Mouse (Mus musculus) adrenal gland (tissue): ENCODE data around the gene Vmn1r112.
"Not testable (repeated sequence)": the region's sequence is repeated elsewhere in the genome, so short reads cannot be mapped to it uniquely, and the experiment has no call there.

Source experiments
- intact Hi-C: fragments of 180-260 bp; cut with DNase I; formaldehyde crosslinking; loops from one replicate; pipeline ENCODE4 v1.15.1; 2025
- long read RNA-seq, 2 experiments: library from polyadenylated mRNA; unstranded; transcript quantifications; one replicate each; pipeline ENCODE4 v2.0.0; 2020; ENCODE audit warnings: borderline replicate concordance in 1 of 2; ENCODE audit not compliant: insufficient replicate concordance in 1 of 2

Vmn1r112 gene
- long read RNA-seq, experiment 1 = 0 reads
- long read RNA-seq, experiment 2 = 0 reads

DNA sequence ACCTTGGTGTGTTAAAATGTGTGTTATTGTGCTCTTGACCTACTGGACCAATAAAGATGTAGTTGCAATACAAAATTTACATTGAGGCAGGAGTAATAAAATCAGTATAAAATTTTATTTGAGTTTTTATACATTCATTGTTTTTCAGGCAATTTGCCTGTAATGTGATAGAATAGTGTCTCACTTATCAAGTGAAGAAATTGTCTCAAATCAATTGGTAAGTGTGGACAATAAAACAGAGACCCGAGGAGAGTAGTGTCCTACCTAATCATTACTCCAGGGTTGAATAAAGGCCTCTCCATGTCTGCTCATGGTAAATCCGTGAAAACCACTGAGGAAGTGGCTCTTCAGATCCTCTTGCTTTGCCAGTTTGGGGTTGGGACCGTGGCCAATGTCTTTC is at the start of gene Vmn1r112:
Gene Vmn1r112 (plus strand): TSS at position 301 of the 400 bp plus-strand sequence.
- intact Hi-C loops = not testable (repeated sequence)

DNA sequence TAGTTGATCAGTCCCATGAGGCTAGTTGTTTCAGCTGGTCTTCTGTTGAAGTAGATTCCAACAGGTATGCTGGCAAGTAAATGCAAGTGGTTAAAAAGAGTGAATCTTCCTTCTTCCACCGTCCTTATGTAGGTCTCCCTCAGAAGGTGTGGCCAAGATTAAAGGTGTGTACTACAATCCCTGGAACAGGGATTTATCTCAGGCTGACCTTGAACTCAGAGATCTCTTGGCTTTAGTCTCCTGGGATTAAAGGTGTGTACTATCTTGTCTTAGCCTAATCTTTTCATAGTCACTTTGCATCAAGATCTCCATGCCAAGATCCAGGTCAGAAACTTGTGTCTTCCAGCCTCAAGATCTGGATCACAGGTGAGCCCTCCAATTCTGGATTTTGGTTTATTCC is 40.5 kb upstream of the Vmn1r112 start, which contains the start of gene Gm10668:
Gene Gm10668 (minus strand): TSS at position 101 of the 400 bp plus-strand sequence.
- intact Hi-C loops = not testable (repeated sequence)

DNA sequence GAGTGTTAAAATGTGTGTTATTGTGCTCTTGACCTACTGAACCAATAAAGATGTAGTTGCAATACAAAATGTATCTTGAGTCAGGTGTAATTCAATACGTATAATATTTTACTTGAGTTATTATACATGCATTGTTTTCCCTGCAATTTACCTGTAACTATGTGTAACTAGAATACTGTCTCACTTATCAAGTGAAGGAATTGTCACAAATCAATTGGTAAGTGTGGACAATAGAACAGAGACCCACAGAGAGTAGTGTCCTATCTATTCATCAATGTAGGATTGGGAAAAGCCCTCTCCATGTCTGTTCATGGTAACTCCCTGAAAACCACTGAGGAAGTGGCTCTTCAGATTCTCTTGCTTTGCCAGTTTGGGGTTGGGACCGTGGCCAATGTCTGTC is 16.0 kb downstream of the Vmn1r112 start, which contains the start of gene Vmn1r113:
Gene Vmn1r113 (plus strand): TSS at position 301 of the 400 bp plus-strand sequence.
- intact Hi-C loops = not testable (repeated sequence)

DNA sequence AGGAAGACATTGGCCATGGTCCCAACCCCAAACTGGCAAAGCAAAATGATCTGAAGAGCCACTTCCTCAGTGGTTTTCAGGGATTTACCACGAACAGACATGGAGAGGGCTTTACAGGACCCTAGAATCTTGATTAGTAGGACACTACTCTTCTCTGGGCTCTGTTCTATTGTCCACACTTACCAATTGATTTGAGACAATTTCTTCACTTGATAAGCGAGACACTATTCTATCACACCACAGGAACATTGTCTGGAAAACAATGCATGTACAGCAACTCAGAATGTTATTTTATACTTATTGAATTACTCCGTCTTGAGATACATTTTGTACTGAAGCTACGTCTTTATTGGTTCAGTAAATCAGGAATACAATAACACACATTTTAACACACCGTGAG is 41.1 kb downstream of the Vmn1r112 start, which contains the start of gene Vmn1r114:
Gene Vmn1r114 (minus strand): TSS at position 101 of the 400 bp plus-strand sequence.
- intact Hi-C loops = not testable (repeated sequence)
